Mouse (Mus musculus): ENCODE results near the gene Odf3l1. TPM values are rescaled to one million over a fixed set of nuclear protein-coding genes. Genes with fewer than 3 reads are reported as not detected.
"Not testable (repeated sequence)": the region's sequence is repeated elsewhere in the genome, so short reads cannot be mapped to it uniquely, and the experiment has no call there.

The Odf3l1 gene
- total RNA-seq (2021) = 2.0 and 3.2 TPM in 2 replicates
- long read RNA-seq, experiment 1, partial matches to known transcripts = 0 of 1 reads
- long read RNA-seq, experiment 1, other reads (novel, unspliced or antisense) = 1 of 1 reads
- long read RNA-seq, experiment 2 = 0 reads

- peak; percentile 53 for DNase-seq
Observed at GRCm38 (mm10) chr9:56864216-56864729, at the start of gene Odf3l1. TSS of gene Odf3l1 (minus strand) at chr9:56864679.

GRCm38 (mm10) chr9:56913991-56914390, 49.5 kb upstream of the Odf3l1 start:
- no peak for DNase-seq

GRCm38 (mm10) chr9:56911017-56911416, 46.5 kb upstream of the Odf3l1 start:
- no peak for DNase-seq

GRCm38 (mm10) chr9:56909991-56910390, 45.5 kb upstream of the Odf3l1 start:
- DNase-seq = not testable (repeated sequence)

- DNase-seq = no peak
Observed at GRCm38 (mm10) chr9:56907549-56907948, 43.1 kb upstream of the Odf3l1 start.

- DNase-seq = no peak
Observed at GRCm38 (mm10) chr9:56903662-56904061, 39.2 kb upstream of the Odf3l1 start.

- DNase-seq = no peak
Observed at GRCm38 (mm10) chr9:56901187-56901586, 36.7 kb upstream of the Odf3l1 start.

- DNase-seq = no peak
Observed at GRCm38 (mm10) chr9:56900571-56900970, 36.1 kb upstream of the Odf3l1 start.

GRCm38 (mm10) chr9:56900060-56900459, 35.6 kb upstream of the Odf3l1 start:
- no peak for DNase-seq

- no peak for DNase-seq
Observed at GRCm38 (mm10) chr9:56899409-56899808, 34.9 kb upstream of the Odf3l1 start.

- no peak for DNase-seq
Observed at GRCm38 (mm10) chr9:56896779-56897178, 32.3 kb upstream of the Odf3l1 start.

- DNase-seq = peak; percentile 84
Observed at GRCm38 (mm10) chr9:56894006-56894405, 29.5 kb upstream of the Odf3l1 start.

- DNase-seq = no peak
Observed at GRCm38 (mm10) chr9:56893313-56893712, 28.8 kb upstream of the Odf3l1 start.

GRCm38 (mm10) chr9:56892111-56892510, 27.6 kb upstream of the Odf3l1 start:
- DNase-seq = no peak

GRCm38 (mm10) chr9:56891517-56892011, 27.1 kb upstream of the Odf3l1 start:
- peak; percentile 81 for DNase-seq

- no peak for DNase-seq
Observed at GRCm38 (mm10) chr9:56890522-56891250, 26.2 kb upstream of the Odf3l1 start.

- peak; percentile 86 for DNase-seq
Observed at GRCm38 (mm10) chr9:56889817-56890216, 25.3 kb upstream of the Odf3l1 start.

- no peak for DNase-seq
Observed at GRCm38 (mm10) chr9:56887581-56887980, 23.1 kb upstream of the Odf3l1 start.

- no peak for DNase-seq
Observed at GRCm38 (mm10) chr9:56886601-56887000, 22.1 kb upstream of the Odf3l1 start.

GRCm38 (mm10) chr9:56886113-56886512, 21.6 kb upstream of the Odf3l1 start:
- DNase-seq = peak; percentile 49

GRCm38 (mm10) chr9:56884328-56884727, 19.8 kb upstream of the Odf3l1 start:
- DNase-seq = no peak

GRCm38 (mm10) chr9:56883470-56883869, 19.0 kb upstream of the Odf3l1 start:
- no peak for DNase-seq

- no peak for DNase-seq
Observed at GRCm38 (mm10) chr9:56882818-56883217, 18.3 kb upstream of the Odf3l1 start.

- DNase-seq = no peak
Observed at GRCm38 (mm10) chr9:56882283-56882682, 17.8 kb upstream of the Odf3l1 start.

Data from adrenal gland, postnatal 14 days (tissue).